Mouse (Mus musculus): ENCODE data around the gene Fam129a. TPM values are rescaled to one million over a fixed set of nuclear protein-coding genes. Genes with fewer than 3 reads are reported as not detected.

Gene Fam129a
- polyA plus RNA-seq, 1 experiment from 2014 or later = 2.8 TPM

DNA sequence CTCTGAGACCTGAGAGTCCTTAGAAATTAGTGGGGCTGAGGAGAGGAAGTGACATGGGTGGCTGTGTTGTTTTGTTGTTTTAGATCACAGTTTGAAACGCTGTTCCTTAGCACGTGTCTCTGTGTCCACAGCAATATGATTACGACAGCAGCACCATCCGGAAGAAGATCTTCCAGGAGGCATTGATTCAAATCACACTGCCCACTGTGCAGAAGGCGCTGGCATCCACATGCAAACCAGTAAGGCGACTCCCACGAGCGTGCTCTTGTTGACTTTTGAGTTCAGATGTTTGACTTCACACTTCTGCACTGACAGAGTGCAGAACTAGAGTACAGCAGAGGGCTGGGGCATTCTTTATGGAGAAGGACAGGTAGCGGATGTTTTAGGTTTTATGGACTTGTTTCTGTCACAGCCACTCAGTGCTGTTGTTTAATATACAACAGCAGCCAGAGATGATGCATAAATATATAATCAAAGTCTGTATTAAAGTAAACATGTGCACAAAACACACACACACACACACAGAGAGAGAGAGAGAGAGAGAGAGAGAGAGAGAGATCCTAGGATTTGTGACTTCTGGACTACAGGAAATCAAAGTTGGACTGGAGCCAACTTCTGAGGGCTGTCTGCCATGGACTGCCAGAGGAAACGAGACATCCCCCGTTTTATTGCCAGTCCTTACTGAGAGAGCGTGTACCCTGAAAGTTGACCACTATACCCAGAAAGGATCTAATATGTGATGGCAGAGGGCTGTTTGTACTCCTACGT is 138.2 kb downstream of the Fam129a start:
- peaks cover 13% of the 10 kb centered on the region for H3K4me1 ChIP-seq (replicated peaks)
- 45% methylated on average over 13 of the region's 13 CpGs for WGBS
- peaks cover 5% of the 10 kb centered on the region; the same call in 1 of the 2 replicates for H3K27me3 ChIP-seq
- H3K36me3 ChIP-seq = no peaks in the 10 kb centered on the region
- H3K4me2 ChIP-seq = 0 out of 2 replicates have a peak overlapping the region, but pooled peaks have one; percentile 8
- no peak overlapping the region for H3K9ac ChIP-seq (replicated peaks)
- H3K4me3 ChIP-seq (replicated peaks) = no peak overlapping the region
- no peak for ATAC-seq (ENCODE audit: insufficient number of reproducible peaks, insufficient read depth, low FRiP score, low TSS enrichment, low read depth)
- peak overlapping the region; percentile 29; the same call in 1 of the 2 replicates for H3K27ac ChIP-seq
- H3K9me3 ChIP-seq = no peaks in the 10 kb centered on the region

DNA sequence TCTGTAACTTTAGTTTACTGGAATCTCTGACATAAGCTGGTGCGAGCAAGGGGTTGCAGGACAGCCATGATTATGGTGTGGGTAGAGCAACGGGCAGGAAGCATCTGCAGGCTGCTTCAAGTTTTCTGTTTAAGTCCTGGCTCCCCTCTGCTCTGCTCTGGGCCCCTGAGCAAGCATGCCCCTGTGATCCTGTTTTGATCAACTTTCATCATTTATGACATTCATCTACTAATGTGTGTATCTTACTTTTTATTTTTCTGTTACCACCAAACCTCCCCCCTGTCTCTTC is 138.7 kb downstream of the Fam129a start:
- WGBS = 52% methylated on average over 2 of the region's 2 CpGs
- Histone ChIP-seq H3K4me1 (replicated peaks) (peaks cover 13% of the 10 kb centered on the region), H3K9ac (replicated peaks) (no peak overlapping the region), H3K27me3 (peaks cover 5% of the 10 kb centered on the region; the same call in 1 of the 2 replicates), H3K4me3 (replicated peaks) (no peak overlapping the region), H3K4me2 (0 out of 2 replicates have a peak overlapping the region, but pooled peaks have one; percentile 8), H3K36me3 (no peaks in the 10 kb centered on the region), H3K9me3 (no peaks in the 10 kb centered on the region), H3K27ac (peak overlapping the region; percentile 29; the same call in 1 of the 2 replicates)
- ATAC-seq (ENCODE audit: insufficient number of reproducible peaks, insufficient read depth, low FRiP score, low TSS enrichment, low read depth) = no peak

DNA sequence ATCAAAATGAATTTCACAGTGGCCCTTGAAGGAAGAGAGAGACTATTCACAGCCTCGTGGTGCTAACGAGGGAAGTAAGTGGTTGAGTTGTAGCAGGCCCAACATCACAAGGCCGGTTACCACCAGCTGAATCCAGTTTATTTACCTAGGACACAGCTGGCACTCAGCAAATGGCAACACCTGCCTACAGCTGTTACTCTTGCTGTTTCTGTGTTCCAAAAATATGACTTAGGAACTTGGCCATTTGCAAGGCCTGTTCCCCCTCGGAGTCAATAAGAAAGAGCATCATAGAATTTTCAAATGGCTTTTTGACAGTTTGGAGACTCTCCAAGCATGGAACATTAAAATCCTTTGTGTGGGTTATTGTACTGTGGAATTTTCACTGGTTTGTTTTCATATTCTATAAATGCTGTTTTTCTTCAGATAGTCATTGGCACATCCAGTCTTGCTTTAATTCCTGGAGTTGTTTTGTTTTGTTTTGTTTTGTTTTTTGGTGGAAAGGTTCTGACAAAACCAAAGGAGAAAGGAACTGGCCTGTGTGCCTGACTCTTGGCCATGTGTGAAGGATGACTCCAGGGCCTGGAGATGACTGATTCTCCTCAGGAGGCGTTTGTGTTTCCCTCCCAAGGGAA is 139.6 kb downstream of the Fam129a start:
- Histone ChIP-seq H3K9me3 (no peaks in the 10 kb centered on the region), H3K9ac (replicated peaks) (no peak overlapping the region), H3K27me3 (no peaks in the 10 kb centered on the region), H3K27ac (no peak overlapping the region), H3K36me3 (no peaks in the 10 kb centered on the region), H3K4me2 (no peak overlapping the region), H3K4me3 (replicated peaks) (no peak overlapping the region), H3K4me1 (replicated peaks) (peaks cover 13% of the 10 kb centered on the region)
- 42% methylated on average over 5 of the region's 5 CpGs for WGBS
- ATAC-seq (ENCODE audit: insufficient number of reproducible peaks, insufficient read depth, low FRiP score, low TSS enrichment, low read depth) = no peak

DNA sequence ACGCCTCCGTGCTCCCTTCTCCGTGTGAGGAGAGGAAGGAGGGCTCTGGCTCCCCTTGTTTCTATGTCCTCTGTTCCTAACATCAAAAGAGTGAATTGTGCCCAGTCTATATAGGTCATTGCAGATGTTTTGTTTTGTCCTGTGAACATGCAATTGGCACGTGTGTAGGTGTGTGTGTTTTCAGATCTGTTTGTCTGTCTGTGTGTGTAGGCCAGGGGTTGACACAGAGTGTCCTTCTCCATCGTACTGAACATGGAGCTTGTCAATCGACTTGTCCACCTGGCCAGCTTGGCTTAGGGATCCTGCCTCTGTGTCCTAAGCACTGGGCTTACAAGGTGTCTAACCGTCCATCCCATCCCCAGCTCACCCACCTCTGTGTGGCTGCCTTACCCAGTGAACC is 140.1 kb downstream of the Fam129a start:
- 84% methylated on average over 7 of the region's 7 CpGs for WGBS
- ATAC-seq (ENCODE audit: insufficient number of reproducible peaks, insufficient read depth, low FRiP score, low TSS enrichment, low read depth) = no peak
- Histone ChIP-seq H3K27ac (no peak overlapping the region), H3K4me2 (no peak overlapping the region), H3K4me3 (replicated peaks) (no peak overlapping the region), H3K9ac (replicated peaks) (no peak overlapping the region), H3K36me3 (no peaks in the 10 kb centered on the region), H3K4me1 (replicated peaks) (peaks cover 13% of the 10 kb centered on the region), H3K9me3 (no peaks in the 10 kb centered on the region), H3K27me3 (no peaks in the 10 kb centered on the region)

DNA sequence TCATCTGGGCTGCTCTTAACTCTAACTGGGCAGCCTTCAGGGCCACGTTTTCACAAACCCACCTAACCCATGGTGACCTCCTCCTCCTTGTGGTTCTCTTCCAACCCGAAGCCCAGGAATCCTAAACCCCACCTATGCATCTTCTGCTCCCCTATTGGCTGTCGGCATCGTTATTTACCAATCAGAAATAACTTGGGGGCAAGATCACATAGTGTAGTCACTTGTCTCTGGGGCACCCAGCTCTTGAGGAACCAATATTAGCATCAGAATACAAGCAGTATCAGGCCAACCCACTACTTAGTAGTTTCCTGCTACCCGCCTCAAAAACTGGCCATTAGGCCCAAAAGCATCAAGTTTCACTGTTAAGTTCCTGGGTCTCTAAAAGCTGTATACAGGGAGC is 141.7 kb downstream of the Fam129a start:
- WGBS = 33% methylated on average over 5 of the region's 5 CpGs
- Histone ChIP-seq H3K4me3 (replicated peaks) (no peak overlapping the region), H3K4me1 (replicated peaks) (peaks cover 13% of the 10 kb centered on the region), H3K9ac (replicated peaks) (no peak overlapping the region), H3K27ac (no peak overlapping the region), H3K9me3 (no peaks in the 10 kb centered on the region), H3K36me3 (no peaks in the 10 kb centered on the region), H3K27me3 (no peaks in the 10 kb centered on the region), H3K4me2 (no peak overlapping the region)
- ATAC-seq (ENCODE audit: insufficient number of reproducible peaks, insufficient read depth, low FRiP score, low TSS enrichment, low read depth) = no peak

DNA sequence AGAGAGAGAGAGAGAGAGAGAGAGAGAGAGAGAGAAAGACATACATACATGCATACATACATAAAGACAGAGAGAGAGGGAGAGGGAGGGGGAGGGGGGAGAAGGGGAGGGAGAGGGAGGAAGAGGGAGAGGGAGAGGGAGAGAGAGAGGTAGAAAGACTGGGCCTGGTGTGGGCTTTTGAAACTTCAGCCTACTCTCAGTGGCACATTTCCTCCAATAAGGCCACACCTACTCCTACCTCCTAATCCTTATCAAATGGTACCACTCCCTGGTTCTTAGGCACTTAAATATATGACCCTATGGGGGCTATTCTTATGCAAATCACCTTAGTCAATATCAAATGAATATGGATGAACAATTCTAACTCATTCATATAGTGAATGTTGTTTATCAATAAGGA is 142.6 kb downstream of the Fam129a start:
- H3K9me3 ChIP-seq = no peaks in the 10 kb centered on the region
- H3K36me3 ChIP-seq = no peaks in the 10 kb centered on the region
- no peak overlapping the region for H3K4me2 ChIP-seq
- no peak overlapping the region for H3K9ac ChIP-seq (replicated peaks)
- H3K27ac ChIP-seq = no peak overlapping the region
- peaks cover 13% of the 10 kb centered on the region for H3K4me1 ChIP-seq (replicated peaks)
- no peak overlapping the region for H3K4me3 ChIP-seq (replicated peaks)
- no peak for ATAC-seq (ENCODE audit: insufficient number of reproducible peaks, insufficient read depth, low FRiP score, low TSS enrichment, low read depth)
- H3K27me3 ChIP-seq = no peaks in the 10 kb centered on the region

DNA sequence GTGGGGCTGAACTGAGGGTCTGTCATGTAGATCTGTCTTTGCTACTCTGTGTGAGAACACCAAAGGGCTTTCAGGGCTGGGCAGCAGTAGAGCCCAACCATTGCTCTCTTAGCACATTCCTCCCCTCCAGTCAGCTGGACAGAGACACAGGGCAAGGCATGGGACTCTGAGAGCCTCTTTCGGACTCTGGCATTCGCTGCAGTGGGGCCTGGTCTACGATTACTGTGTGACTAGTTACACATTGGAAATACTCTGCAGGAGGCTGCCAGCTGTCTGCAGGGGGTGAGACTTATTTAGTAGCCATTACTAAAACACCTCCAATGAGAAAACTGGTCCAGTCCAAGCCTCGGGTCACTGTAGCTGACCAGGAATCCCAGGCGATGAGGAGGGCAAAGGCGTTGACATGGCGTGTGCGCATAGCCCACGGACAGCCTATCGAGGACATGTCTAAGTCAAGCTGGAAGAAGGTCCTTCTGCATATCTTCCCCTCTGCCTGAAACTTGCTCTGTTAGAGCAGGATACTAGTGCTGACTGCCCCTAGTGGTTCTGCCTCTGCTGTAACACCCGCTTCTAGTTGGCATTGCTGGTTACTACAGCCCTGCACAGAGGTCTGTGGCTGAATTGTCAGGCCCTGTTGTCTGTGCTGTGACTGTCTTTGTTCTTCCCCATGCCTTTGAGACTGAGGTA is 145.2 kb downstream of the Fam129a start:
- Histone ChIP-seq H3K36me3 (no peaks in the 10 kb centered on the region), H3K9me3 (no peaks in the 10 kb centered on the region), H3K9ac (replicated peaks) (no peak overlapping the region), H3K27ac (no peak overlapping the region), H3K27me3 (no peaks in the 10 kb centered on the region), H3K4me1 (replicated peaks) (no peaks in the 10 kb centered on the region), H3K4me3 (replicated peaks) (no peak overlapping the region), H3K4me2 (no peak overlapping the region)
- WGBS = 82% methylated on average over 11 of the region's 11 CpGs
- 0 out of 2 replicates have a peak, but pooled peaks have one; percentile 28 for ATAC-seq (ENCODE audit: insufficient number of reproducible peaks, insufficient read depth, low FRiP score, low TSS enrichment, low read depth)

DNA sequence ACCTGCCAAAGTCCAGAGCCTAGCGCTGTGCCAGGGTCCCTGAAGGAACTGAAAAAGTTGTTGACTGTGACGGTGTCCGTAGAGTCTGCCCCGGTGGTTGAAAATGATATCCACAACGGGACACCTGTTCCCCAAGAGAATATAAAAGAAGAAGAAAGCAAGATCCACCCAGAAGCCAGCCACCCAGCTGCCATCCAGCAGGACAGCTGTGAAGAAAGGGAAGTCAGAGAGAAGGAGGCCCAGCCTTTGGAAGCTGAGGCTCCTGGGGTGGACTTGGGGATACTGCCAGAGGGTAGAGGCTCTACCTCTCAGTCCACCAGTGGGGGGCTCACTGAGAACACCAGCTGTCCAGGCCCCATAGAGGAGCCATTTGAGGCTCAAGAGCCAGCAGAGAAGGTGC is 146.6 kb downstream of the Fam129a start:
- no peak overlapping the region for H3K4me3 ChIP-seq (replicated peaks)
- no peaks in the 10 kb centered on the region for H3K27me3 ChIP-seq
- no peak overlapping the region for H3K27ac ChIP-seq
- no peak for ATAC-seq (ENCODE audit: insufficient number of reproducible peaks, insufficient read depth, low FRiP score, low TSS enrichment, low read depth)
- H3K4me1 ChIP-seq (replicated peaks) = no peaks in the 10 kb centered on the region
- no peaks in the 10 kb centered on the region for H3K36me3 ChIP-seq
- 73% methylated on average over 5 of the region's 5 CpGs for WGBS
- H3K4me2 ChIP-seq = no peak overlapping the region
- H3K9me3 ChIP-seq = no peaks in the 10 kb centered on the region
- H3K9ac ChIP-seq (replicated peaks) = no peak overlapping the region

DNA sequence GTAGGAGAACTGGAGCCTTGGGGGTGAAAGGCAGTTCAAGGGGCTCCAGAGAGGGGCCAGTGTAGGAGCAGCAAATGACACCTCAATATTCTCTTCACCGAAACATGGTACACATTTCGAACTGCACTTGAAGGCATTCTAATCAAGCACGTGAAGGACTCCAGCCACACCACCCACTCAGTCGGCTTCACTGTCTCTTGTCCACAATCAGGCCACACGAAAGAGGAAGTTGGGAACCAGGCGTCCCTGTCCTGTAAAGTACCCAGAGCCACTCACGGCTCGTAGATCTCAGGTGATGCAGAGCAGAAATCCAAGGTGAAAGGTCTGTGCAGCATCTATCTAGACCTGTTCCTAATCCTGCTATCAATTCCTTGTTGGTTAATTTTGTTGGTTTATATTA is 147.6 kb downstream of the Fam129a start:
- no peak overlapping the region for H3K4me2 ChIP-seq
- H3K27ac ChIP-seq = no peak overlapping the region
- H3K27me3 ChIP-seq = no peaks in the 10 kb centered on the region
- H3K4me1 ChIP-seq (replicated peaks) = no peaks in the 10 kb centered on the region
- WGBS = 82% methylated on average over 8 of the region's 8 CpGs
- no peak overlapping the region for H3K9ac ChIP-seq (replicated peaks)
- H3K9me3 ChIP-seq = no peaks in the 10 kb centered on the region
- no peaks in the 10 kb centered on the region for H3K36me3 ChIP-seq
- ATAC-seq (ENCODE audit: insufficient number of reproducible peaks, insufficient read depth, low FRiP score, low TSS enrichment, low read depth) = no peak
- no peak overlapping the region for H3K4me3 ChIP-seq (replicated peaks)

DNA sequence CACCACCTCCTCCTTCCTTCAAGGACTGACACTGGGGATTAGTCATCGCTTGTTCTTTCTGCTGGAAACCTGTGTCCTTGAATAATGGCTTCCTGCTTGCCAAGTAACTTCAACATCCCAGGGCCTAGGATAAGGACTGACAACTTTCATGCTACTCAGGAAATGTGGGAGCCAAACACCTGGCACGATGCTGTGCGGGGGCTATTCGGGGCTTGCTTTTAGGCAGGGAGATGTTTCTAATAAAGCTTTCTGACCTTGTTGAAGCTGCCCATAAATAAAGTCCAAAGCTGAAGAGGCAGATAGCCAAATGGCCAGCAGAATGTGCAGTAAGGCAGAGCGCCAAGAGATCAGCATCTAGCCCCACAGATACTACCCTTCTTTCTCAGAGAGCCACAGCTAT is 148.9 kb downstream of the Fam129a start:
- H3K4me1 ChIP-seq (replicated peaks) = no peaks in the 10 kb centered on the region
- no peaks in the 10 kb centered on the region for H3K27me3 ChIP-seq
- WGBS = 43% methylated on average over 5 of the region's 5 CpGs
- no peak overlapping the region for H3K27ac ChIP-seq
- H3K9me3 ChIP-seq = no peaks in the 10 kb centered on the region
- no peaks in the 10 kb centered on the region for H3K36me3 ChIP-seq
- no peak for ATAC-seq (ENCODE audit: insufficient number of reproducible peaks, insufficient read depth, low FRiP score, low TSS enrichment, low read depth)
- no peak overlapping the region for H3K4me3 ChIP-seq (replicated peaks)
- no peak overlapping the region for H3K9ac ChIP-seq (replicated peaks)
- H3K4me2 ChIP-seq = no peak overlapping the region

DNA sequence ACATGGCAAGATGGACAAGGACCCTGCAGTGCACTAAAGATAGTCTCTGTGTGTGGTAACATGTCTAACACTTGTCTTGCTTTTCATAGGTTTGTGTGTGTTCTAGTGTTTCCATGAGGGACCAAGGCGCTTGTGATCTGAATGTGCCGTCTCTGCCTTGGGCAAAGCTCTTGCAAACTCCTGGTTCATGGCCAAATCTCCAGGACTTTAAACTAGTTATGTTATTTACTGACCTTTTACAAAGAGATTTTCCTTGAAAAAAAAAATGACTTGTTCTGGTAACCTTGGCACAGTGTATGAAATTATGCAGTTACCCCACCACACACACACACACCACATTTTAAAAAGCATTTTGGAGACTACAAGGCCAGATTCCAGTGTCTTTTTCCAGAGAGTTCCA is 149.6 kb downstream of the Fam129a start:
- H3K9ac ChIP-seq (replicated peaks) = no peak overlapping the region
- no peak overlapping the region for H3K27ac ChIP-seq
- H3K4me1 ChIP-seq (replicated peaks) = no peaks in the 10 kb centered on the region
- 90% methylated on average over 2 of the region's 2 CpGs for WGBS
- no peaks in the 10 kb centered on the region for H3K27me3 ChIP-seq
- ATAC-seq (ENCODE audit: insufficient number of reproducible peaks, insufficient read depth, low FRiP score, low TSS enrichment, low read depth) = no peak
- no peaks in the 10 kb centered on the region for H3K9me3 ChIP-seq
- no peak overlapping the region for H3K4me2 ChIP-seq
- H3K4me3 ChIP-seq (replicated peaks) = no peak overlapping the region
- H3K36me3 ChIP-seq = no peaks in the 10 kb centered on the region
